Mouse (Mus musculus) R1 (cell line): ENCODE data around the gene Shroom2.

ENCODE experiments used
- DNase-seq: peaks from one replicate; pipeline ENCODE4 v3.0.0-alpha.2; 2018; ENCODE audit warnings: low read depth, low spot score

Gene Shroom2

DNA sequence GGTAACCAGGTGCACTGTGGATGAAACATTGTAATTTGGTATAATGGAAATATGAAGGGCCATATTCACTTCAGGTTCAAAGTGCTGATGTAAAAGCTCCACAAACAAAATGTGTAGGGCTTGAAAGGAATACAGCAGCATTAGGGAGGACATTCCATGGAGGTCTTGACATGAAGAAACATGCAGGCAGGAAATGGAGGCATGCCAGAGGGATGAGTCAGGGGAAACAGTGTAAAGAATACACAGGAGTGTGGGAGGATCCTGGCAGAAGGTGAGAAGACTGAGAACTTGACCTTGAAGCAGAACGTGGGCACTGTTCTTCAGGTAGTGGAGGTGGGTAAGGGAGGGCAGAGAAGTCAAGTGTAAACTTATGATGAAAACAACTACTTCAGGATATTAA, 65.6 kb downstream of the Shroom2 start:
- peak; percentile 42 for DNase-seq

DNA sequence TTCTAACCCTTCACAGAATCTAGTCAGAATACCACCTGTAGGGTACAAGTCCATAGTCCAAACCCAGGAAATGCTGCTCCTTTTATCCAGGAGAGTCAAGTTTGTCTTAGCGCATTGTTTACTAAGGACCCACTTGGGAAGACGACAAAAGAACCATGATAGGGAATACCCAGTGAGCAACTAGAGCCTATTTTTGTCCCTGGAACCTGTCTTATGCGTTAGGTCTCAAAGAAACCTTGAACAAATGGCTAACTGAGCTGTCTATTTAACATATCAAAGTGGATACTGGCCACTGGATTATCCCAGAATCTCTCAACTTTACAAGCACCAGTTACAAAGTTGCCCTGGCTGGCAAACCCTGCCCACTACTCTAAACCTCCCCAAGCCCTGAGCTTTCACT, 67.6 kb downstream of the Shroom2 start:
- DNase-seq = peak; percentile 51

DNA sequence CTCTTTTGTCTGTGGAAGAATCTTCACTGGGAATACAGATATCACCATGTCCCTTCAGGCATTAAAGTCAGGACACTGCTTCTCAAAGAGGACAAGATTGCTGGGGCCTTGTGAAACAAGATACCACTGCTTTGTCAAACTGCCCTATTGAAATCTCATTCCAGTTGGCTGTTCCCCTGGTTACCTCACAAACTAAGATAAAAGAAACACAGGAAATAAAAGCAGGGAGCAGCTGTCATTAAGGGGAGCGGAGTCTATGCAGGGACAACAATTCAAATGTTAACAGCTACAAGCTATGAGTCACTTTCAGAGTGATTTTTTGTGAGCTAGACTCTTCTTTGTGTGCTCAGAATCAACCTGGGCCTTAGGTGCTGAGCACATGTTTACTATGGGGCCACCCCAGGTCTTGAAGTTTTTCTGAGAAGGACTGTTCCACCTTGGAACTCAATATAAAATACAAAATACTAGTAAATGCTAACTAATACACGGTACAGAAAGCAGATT, 78.4 kb downstream of the Shroom2 start:
- peak; percentile 59 for DNase-seq

DNA sequence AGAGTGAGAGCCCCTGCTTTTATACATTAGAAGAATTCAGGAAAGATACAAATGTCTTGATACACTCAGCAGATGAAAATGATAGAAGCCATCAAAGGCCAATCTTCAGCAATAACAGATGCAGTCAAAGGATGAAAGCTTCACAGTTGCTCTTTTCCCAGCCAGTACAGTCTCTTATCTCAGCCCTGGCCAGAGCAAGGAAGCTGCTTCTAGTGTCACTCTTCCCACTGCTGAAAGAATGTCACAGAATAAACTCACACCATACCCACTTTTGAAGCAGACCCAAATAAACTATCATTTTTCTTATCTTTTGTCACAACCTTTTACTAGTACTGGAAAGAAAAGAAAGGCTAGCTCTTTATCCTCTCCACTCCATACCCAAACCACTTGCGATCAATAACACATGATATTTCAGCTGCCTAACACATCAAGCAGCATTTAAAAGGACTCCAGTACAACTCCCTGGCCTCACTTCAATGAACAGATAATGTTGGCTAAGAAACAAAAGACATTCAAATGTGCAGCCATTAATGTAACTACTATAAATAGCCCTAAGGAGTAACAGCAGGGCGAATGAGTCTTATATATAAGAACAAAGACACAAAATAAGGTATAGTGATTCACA, 90.0 kb downstream of the Shroom2 start:
- DNase-seq = no peak

DNA sequence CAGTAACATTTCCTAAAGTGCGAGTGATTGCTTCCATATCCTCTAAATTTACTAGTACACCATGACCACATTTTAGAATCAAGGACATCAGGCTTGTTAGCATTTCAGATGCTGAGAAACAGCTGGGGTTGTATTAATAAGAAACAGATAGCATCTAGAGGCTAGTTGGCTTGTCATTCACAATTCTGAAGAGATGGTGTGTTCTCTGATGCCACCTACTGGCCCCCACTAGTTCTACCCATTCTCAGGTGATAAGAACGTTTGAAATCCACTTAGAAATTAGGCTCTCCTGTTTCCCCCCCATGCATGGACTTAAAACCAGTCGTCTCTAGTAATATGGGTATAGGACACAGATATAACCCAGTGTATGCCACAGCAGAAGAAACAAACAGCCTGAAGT, 92.9 kb downstream of the Shroom2 start:
- peak; percentile 25 for DNase-seq

DNA sequence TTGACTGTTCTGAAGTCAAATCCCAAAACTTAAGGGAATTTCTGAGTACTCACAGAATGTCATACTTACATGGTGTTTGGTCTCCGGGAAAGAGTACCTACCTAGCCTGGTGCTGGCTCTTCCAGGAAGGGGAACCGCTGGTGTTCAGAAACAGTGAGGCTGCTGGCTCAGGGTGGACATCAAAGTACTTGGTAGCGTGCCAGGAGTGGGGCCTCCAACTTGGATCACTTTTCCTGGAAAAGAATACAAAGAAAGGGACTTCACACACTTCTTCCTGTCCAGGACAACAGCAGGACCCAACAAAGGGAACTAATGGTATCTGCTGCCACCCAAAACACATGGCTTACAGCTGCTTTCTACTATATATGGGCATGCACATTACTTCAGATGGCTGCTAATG, 95.8 kb downstream of the Shroom2 start:
- DNase-seq = no peak

DNA sequence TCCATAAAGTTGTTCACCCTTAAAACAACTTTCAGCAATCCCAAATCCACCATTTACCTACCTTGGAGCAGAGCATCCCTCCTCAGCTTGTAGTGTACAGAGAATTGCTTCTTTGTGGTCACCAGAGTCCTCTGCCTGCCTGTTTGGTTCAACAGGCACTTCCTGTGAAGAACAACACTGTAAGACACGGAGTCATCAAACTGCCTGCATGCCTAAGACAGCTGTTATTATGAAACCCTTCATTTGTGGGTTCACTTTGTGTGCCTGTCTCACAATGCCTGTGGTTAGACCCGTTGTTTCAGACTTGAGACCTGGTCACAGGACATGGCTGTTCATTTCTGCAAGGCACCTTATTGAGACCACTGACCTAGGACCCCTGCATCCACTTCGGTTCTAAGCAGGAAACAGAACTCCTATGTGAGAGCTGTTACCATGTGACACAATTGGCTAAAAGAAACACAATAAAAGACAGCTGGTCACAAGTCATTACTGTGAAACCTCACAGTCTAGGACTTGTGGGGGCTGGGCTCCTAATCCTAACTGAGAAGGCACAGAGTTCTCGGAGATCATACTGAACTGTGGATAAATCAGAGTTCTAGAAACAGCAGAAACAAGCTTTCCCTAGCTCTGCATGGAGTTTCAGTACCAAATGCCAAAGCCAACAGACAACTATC, 111.8 kb downstream of the Shroom2 start:
- no peak for DNase-seq

DNA sequence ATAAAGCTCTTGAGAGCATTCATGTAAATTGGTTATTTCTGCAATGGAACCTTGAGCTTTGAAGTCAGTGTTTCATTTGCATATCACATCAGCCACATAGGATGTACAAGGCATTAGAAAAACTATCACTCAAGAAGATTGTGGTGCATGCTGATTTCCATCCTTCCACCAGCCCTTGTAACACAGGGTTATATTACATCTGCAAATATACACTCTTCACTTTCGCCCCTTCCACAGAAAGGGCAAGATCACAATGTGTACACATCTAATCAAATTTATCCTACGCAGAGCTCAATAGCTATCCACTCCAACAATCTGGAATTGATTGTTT, 112.7 kb downstream of the Shroom2 start:
- DNase-seq = no peak

DNA sequence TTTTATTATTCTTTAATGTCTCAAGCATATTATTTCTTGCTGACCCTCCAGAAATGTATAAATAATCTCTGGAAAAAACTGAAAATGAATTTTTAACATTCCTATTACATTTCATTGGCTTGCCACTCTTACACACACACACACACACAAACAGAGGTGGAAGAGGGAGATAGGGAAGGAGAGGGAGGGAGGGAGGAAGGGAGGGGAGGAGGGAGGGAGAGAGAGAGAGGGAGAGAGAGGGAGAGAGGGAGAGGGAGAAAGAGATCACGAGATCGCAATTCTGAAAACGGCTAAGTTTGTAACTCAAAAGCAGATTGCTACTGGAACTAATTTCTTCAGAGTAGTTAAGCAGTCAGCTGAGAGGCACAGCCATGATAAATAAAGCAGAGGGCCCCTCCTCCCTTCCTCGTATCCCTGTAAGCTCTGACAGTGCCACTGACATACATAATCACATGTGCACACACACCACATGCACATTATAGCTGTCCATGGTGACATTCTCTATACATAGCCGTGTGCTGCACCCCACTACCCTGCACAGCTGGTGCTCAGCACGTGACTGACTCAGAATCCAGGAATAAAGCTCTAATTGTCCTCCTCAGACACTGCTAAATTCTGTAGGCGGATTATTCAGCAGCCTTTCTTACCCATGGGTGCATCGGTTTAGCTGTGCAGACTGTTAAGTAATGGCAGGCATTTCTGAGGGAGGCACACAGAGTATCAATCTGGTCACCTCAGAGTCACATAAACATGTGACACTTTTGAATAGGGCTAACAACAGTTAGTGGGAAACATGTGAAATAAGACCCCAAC, 113.3 kb downstream of the Shroom2 start:
- no peak for DNase-seq

DNA sequence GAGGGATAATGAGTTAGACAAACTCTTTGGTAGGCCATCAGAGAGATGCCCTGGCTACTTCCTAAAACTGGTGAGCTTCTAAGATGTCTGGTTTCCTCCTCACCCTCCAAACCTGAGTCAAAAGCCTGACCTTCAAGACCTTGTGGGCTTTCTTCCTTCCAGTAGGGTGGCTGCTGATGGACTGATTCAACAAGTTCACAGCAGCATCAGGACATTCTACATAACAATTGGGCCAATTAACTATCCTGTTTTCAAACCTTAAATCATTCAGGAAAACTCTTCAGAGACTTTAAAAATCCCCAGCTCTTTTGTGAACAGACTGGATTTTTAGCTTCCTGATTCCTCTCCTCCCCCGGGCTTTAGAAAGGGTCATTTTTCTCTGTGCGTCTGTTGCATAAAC, 116.6 kb downstream of the Shroom2 start:
- peak; percentile 85 for DNase-seq

DNA sequence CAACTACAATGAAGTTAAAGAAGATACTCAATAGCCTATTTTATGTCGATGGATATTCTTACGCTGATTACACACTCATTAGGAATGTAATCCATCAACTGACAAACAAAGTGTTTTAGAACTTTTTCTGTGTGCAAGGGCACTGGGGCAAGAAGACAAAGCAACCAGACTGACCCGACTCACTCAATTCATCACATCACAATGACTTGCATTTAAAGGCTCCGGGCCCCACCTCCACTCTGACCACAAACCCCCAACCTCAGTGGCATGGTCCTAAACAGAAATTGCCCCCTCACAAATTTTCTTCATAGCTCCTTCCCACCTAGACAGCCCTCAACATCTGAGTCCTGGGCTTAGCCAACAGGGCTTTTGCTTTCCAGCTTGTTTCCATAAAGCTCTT, 124.4 kb downstream of the Shroom2 start:
- DNase-seq = peak; percentile 66

DNA sequence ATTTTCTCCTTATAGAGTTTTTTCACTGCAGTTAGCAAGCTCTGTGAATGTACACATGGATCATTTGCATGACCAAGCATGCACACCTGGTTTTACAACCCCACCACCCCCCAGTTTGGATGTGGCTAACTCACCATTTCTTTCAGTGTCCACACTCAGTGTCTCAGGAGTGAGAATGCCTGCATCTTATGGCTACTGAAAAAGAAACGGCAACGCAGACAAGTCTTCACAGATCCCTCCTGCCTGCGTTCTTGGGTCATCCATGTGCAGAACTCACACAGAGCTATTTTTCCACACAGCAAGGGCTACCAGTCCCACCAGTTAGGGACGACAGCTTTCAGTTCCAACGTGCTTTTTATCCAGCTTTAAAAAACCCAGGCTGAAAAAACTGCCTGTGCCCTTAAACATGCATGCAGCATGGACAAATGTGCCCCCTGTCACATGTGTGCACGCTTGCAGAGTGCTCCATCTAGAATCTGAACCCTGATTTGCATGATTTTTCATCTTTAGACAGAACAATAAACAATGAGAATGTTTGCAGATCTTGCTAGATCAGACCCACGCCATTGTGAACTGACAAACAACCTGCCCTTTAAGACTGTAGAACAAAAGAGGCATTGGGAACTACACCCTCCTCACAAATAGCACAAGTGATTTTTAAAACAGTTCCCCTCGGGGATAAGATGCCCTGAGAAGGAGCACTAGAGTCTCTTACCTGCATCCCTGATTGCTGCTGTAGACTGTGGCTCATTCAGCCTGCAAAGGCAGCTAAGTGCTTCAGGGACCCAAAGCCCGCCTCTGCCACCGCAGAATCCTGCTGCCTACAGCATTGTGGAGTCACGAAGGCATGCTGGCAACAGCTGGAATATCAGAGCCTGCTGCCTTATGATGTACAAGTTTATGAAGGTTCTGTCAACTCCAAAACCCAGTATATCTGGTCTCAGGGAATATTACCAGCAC, 125.3 kb downstream of the Shroom2 start:
- peak; percentile 18 for DNase-seq

DNA sequence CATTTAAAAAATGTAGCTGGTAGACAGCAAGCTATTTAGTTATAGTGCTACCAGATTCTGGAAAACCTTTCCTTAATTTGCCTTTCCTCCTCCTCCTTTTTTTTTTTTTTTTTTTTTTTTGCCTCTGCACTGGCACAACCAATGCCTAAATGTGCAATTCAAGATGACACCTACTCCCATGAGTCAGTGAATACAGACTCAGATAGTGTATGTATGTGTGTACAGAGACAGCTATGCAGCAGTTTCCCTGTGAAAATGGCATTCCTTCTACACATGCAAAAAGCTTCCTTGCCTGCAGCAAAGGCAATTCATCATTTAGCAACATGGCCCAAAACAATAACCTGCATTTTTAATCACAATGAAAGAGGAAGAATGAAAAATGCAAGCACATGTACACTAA, 126.1 kb downstream of the Shroom2 start:
- no peak for DNase-seq

DNA sequence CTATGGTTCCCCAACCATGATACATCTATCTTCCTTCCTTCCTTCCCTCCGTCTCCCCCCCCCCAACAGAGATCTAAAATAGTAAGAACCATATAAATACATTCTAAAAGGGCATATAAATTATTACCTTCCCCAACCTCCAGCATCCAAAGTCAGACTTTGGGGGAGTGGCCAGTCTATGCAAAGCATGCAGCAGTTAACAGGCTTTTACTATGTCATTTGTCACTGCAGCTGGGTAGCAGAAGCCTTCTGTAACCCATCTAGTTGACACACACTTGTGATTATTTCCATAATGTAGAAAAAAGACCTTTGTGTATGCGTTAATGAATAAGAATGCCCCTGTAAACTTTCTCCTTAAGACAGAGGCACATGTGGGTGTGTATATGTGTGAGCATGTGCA, 126.6 kb downstream of the Shroom2 start:
- DNase-seq = no peak

DNA sequence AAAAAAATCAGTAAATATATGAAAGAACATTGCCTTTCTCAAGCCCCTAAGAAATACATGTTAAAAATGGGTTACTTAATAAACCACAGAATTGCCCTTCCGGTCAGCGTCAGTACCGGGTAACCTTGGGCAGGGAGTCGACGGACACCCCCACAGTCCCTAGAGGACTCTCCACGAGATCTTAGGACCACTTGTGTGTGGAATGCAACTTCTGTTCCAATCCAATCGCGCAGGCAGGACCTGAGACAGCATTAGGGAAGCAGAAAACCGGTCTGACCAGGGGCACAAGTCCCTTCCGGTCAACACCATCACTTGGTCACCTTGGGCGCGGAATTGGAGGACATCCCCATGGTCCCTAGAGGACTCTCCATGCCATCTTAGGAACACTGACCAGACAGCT, 133.9 kb downstream of the Shroom2 start:
- no peak for DNase-seq

DNA sequence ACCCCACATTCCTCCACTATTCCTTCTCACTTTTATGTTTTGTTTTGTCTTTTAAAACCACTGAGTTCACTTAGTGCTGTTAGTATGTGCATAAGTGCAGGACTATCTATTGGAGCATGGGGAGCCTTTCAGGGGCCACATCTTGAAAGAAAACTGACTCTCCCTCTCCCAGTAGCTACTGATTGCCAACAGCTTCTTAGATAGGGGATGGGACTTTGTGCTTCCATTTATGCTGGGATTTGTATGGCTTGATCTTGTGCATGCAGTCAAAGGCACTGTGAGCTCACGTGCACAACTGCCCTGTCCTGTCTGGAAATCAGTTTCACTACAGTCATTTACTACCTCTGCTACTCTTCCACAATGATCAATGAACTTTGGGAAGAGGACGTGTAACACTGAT, 147.9 kb downstream of the Shroom2 start:
- no peak for DNase-seq

DNA sequence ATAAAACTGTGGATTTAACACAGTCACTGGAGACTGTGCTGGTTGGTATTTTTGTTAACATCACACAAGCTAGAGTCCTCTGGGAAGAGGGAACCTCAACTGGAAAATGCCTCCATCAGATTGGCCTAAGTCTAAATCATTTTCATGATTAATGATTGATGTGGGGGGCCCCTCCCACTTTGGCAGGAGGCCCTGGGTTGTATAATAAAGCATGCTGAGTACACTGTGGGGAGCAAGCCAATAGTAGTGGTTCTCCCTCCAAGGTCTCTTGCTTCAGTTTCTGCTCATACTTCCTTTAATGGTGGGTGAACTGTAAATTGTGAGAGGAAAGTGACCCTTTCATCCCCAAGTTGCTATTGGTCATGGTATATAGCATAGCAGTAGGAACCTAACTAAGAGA, 148.3 kb downstream of the Shroom2 start:
- DNase-seq = no peak

DNA sequence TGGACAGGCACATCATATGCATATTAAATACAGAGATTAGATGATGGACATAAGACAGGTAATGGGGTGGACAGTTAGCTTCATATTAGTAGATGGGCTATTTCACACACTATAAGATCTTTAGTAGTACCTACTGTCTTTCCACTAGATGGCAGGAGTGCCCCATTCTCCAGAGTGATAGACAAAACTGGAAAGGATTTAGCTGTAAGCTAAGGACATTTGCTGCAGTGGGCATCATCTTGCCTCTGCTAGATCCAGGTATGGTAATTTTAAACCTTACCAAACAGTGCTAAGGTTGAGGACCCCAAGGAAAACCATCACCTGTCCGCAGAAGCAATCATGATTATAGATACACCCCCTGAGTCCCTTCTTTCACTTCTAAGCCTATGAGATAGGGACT, 150.8 kb downstream of the Shroom2 start:
- DNase-seq = peak; percentile 45

DNA sequence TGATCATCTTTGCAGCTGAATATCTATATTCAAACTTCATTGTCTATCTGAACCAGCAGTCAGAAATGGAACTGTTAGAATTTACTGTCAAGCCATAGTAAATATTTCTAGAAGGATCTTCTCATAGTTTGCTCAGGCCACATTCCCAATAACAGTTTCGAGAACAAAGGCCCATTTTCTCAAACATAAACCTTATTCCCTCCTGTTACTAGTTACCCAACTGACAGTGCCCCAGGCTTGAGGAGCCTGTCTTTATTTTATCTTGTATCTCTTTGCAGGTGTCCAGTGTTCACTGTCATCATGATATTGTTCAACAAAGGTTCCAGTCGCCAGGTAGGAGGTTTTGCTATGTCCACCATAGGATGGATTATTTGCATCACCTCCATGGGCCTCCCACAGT, 206.2 kb downstream of the Shroom2 start, which contains the start of gene Cldn34a:
Cldn34a (plus strand) TSS at position 301 of the 400 bp plus-strand sequence.
- no peak for DNase-seq
